Mouse (Mus musculus) liver, adult 2 months (tissue): ENCODE data around the gene Grin1. TPM values are rescaled to one million over a fixed set of nuclear protein-coding genes. Genes with fewer than 3 reads are reported as not detected.

ENCODE experiments used
- DNase-seq: peaks from one replicate; pipeline ENCODE4 v3.0.0-alpha.2; 2011; ENCODE audit warnings: low read depth, low spot score; ENCODE audit errors: extremely low read depth
- H3K27ac ChIP-seq: fragments of 200-500 bp; replicated peaks from 2 replicates; pipeline ENCODE4 v1.5.1; 2012; ENCODE audit warnings: low read depth, mild to moderate bottlenecking, control low read depth, inconsistent platforms, low read length; ENCODE audit not compliant: insufficient read depth
- H3K27me3 ChIP-seq: fragments of 200-500 bp; 2 replicates; pipeline ENCODE4 v1.6.1; 2012; ENCODE audit warnings: mild to moderate bottlenecking, moderate library complexity, low read length, inconsistent platforms; ENCODE audit not compliant: control insufficient read depth, insufficient read depth
- H3K36me3 ChIP-seq: fragments of 200-500 bp; 2 replicates; pipeline ENCODE4 v1.6.1; 2012; ENCODE audit warnings: low read length, inconsistent platforms; ENCODE audit not compliant: control insufficient read depth, insufficient read depth
- H3K4me1 ChIP-seq: fragments of 200-500 bp; 2 replicates; pipeline ENCODE4 v1.6.1; 2011; ENCODE audit warnings: low read length; ENCODE audit not compliant: control insufficient read depth, insufficient read depth
- H3K4me3 ChIP-seq: fragments of 200-500 bp; 2 replicates; pipeline ENCODE4 v1.5.1; 2011; ENCODE audit warnings: low read depth, mild to moderate bottlenecking, control low read depth, low read length, moderate library complexity; ENCODE audit not compliant: insufficient read depth
- H3K79me2 ChIP-seq: fragments of 200-500 bp; 2 replicates; pipeline ENCODE4 v1.6.1; 2012; ENCODE audit warnings: inconsistent platforms, mild to moderate bottlenecking, low read length, moderate library complexity; ENCODE audit not compliant: control insufficient read depth, insufficient read depth
- H3K9ac ChIP-seq: fragments of 200-500 bp; 2 replicates; pipeline ENCODE4 v1.6.1; 2012; ENCODE audit warnings: low read depth, mild to moderate bottlenecking, control low read depth, inconsistent platforms, low read length
- CTCF ChIP-seq: fragments of 200-500 bp; IDR thresholded peaks from 2 replicates; pipeline ENCODE4 v1.5.1; 2011; ENCODE audit warnings: low read depth, low read length, control low read depth
- POLR2A ChIP-seq: fragments of 200-500 bp; IDR thresholded peaks from 2 replicates; pipeline ENCODE4 v1.6.1; 2011; ENCODE audit warnings: low read length, control low read depth; ENCODE audit not compliant: insufficient read depth; ENCODE audit errors: extremely low read depth
- WGBS: fragments of 180-500 bp; shearing (Covaris S2); methylation state at CpG from one replicate; pipeline ENCODE4 v1.1.7; 2018; 5-methylcytosine and 5-hydroxymethylcytosine counted together
- polyA plus RNA-seq: library from polyadenylated mRNA; depleted of rRNA; stranded (reverse); fragments of >200 nt; gene quantifications from 2 replicates; pipeline ENCODE4 v1.2.3, GENCODE M21; 2012; rRNA removed
- total RNA-seq: library from RNA; depleted of rRNA; stranded (reverse); fragments of >200 nt; gene quantifications from 2 replicates; pipeline ENCODE4 v1.2.3, GENCODE M21; 2014; rRNA removed

Gene Grin1
- total RNA-seq (0.07 TPM in 1 of 2 replicates, not detected in the other), polyA plus RNA-seq (not detected in 2 replicates)

GRCm38 (mm10) chr2:25318971-25319773 is at the start of gene Grin1:
Grin1 (minus strand) TSS chr2:25319187.
- WGBS: 9% methylated on average over 58 of the region's 58 CpGs
- Histone ChIP-seq H3K4me3 (no peak within 1 kb of the TSS), H3K27me3 (peaks cover 10% of the 10 kb centered on the region), H3K36me3 (no peaks in the 10 kb centered on the region), H3K27ac (no peak within 1 kb of the TSS), H3K9ac (no peak within 1 kb of the TSS), H3K79me2 (no peaks in the 10 kb centered on the region), H3K4me1 (no peaks in the 10 kb centered on the region)
- TF ChIP-seq POLR2A (no peak), CTCF (no peak)
- DNase-seq: no peak

GRCm38 (mm10) chr2:25365091-25365761 is 46.2 kb upstream of the Grin1 start, which contains the start of gene Uap1l1:
Uap1l1 (minus strand) TSS chr2:25365682.
- H3K79me2 ChIP-seq: no peaks in the 10 kb centered on the region
- 1% methylated on average over 54 of the region's 54 CpGs for WGBS
- H3K27ac ChIP-seq: peak within 1 kb of the TSS; percentile 43
- H3K27me3 ChIP-seq: no peaks in the 10 kb centered on the region
- H3K4me1 ChIP-seq: no peaks in the 10 kb centered on the region; the same call in 1 of the 2 replicates
- peak within 1 kb of the TSS; percentile 89 for H3K9ac ChIP-seq
- peak within 1 kb of the TSS; percentile 86 for H3K4me3 ChIP-seq
- peak; percentile 79 for TF ChIP-seq POLR2A
- TF ChIP-seq CTCF: no peak
- peak; percentile 27 for DNase-seq
- no peaks in the 10 kb centered on the region for H3K36me3 ChIP-seq

GRCm38 (mm10) chr2:25364761-25365090 is 45.7 kb upstream of the Grin1 start:
- Histone ChIP-seq H3K36me3 (no peaks in the 10 kb centered on the region), H3K4me1 (no peaks in the 10 kb centered on the region; the same call in 1 of the 2 replicates), H3K27me3 (no peaks in the 10 kb centered on the region), H3K27ac (no peak overlapping the region), H3K9ac (peak overlapping the region; percentile 89), H3K4me3 (peak overlapping the region; percentile 86), H3K79me2 (no peaks in the 10 kb centered on the region)
- TF ChIP-seq CTCF: no peak
- TF ChIP-seq POLR2A: no peak
- WGBS: 60% methylated on average over 9 of the region's 9 CpGs
- no peak for DNase-seq

GRCm38 (mm10) chr2:25364313-25364712 is 45.3 kb upstream of the Grin1 start:
- TF ChIP-seq CTCF (no peak), POLR2A (no peak)
- no peak overlapping the region for H3K9ac ChIP-seq
- DNase-seq: no peak
- no peaks in the 10 kb centered on the region for H3K27me3 ChIP-seq
- no peaks in the 10 kb centered on the region for H3K36me3 ChIP-seq
- peaks cover 2% of the 10 kb centered on the region; the same call in 1 of the 2 replicates for H3K4me1 ChIP-seq
- H3K79me2 ChIP-seq: no peaks in the 10 kb centered on the region
- H3K27ac ChIP-seq: no peak overlapping the region
- WGBS: 94% methylated on average over 4 of the region's 4 CpGs
- 0 out of 2 replicates have a peak overlapping the region, but pooled peaks have one; percentile 86 for H3K4me3 ChIP-seq

DNA sequence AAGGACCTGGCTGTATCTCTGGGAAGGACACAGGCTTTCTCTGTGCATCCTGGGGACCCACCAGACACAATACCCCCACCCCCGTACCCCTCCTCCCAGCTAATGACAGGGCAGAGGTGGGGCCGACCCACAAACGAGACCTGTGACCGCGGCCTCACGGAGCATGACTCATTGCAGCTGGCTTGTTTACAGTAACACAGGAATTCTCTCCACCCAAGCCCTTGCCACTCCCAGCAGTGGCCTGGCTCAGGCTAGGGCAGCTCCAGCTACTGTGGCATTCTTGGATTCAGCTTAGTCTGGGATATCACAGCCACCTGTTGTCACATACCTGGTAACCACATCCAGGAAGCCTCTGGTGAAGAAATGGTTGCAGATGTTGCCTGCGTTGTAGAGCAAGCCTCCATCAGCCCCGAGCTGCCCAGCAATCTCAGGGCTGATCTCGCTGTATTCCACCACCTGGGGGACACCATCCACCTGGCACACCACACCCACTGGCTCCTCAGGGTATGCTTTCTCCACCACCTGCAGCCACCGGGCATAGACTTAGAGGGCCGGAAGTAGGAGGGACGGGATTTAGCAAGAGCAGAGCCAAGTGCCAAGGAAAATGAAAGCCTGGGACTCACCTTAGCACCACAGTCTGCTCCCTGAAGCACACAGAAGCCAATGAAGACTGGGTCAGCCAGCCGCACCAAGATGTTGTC is 44.6 kb upstream of the Grin1 start:
- 46% methylated on average over 13 of the region's 13 CpGs for WGBS
- no peaks in the 10 kb centered on the region for H3K27me3 ChIP-seq
- DNase-seq: no peak
- H3K36me3 ChIP-seq: no peaks in the 10 kb centered on the region
- TF ChIP-seq POLR2A: no peak
- TF ChIP-seq CTCF: no peak
- no peak overlapping the region for H3K9ac ChIP-seq
- H3K79me2 ChIP-seq: no peaks in the 10 kb centered on the region
- peaks cover 2% of the 10 kb centered on the region; the same call in 1 of the 2 replicates for H3K4me1 ChIP-seq
- H3K27ac ChIP-seq: no peak overlapping the region
- no peak overlapping the region for H3K4me3 ChIP-seq
